Mouse (Mus musculus): ENCODE data around the gene Insl5. TPM values are rescaled to one million over a fixed set of nuclear protein-coding genes. Genes with fewer than 3 reads are reported as not detected.

Insl5 gene
- total and polyA plus RNA-seq, 2 experiments from 2014 or later, result 0.54 TPM; not detected in 1

DNA sequence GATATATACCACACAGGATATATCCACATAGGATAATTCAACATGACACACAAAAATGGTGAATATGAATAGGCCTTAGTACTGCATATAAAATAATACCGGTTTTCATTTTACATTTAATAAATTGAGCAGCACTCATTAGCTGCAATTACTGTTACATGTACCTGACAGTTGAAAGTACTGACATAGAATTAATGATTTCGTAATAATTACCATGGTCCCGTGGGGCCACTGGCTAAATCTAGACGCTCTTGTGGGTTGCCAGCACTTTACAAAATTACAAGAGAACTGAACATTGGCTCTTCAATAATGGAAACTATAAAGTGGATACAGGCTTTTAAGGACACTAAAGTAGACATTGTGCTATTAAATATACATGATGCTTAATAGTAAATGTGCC lies 22.0 kb downstream of the Insl5 start:
- Histone ChIP-seq H3K9me3 (ENCODE audit: low read length) (no peaks in the 10 kb centered on the region), H3K9ac (replicated peaks; ENCODE audit: low read length, poor library complexity, severe bottlenecking) (no peak overlapping the region), H3K27ac (ENCODE audit: low read depth, low read length) (no peak overlapping the region), H3K4me1 (ENCODE audit: insufficient read depth, low read length) (no peaks in the 10 kb centered on the region), H3K27me3 (ENCODE audit: insufficient read depth, low read length) (no peaks in the 10 kb centered on the region), H3K4me2 (ENCODE audit: low read depth, low read length, poor library complexity, severe bottlenecking) (no peak overlapping the region), H3K4me3 (ENCODE audit: low read depth, low read length) (no peak overlapping the region), H3K36me3 (ENCODE audit: insufficient read depth, low read length) (no peaks in the 10 kb centered on the region)
- 66% methylated on average over 4 of the region's 4 CpGs for WGBS
- no peak for ATAC-seq (ENCODE audit: low FRiP score)
- DNase-seq (ENCODE audit: low spot score), result no peak
- no peak for TF ChIP-seq CTCF (IDR thresholded peaks at IDR 0.05)

- no peaks in the 10 kb centered on the region for H3K9me3 ChIP-seq (ENCODE audit: low read length)
- no peak for TF ChIP-seq CTCF (IDR thresholded peaks at IDR 0.05)
- no peak overlapping the region for H3K9ac ChIP-seq (replicated peaks; ENCODE audit: low read length, poor library complexity, severe bottlenecking)
- no peak for ATAC-seq (ENCODE audit: low FRiP score)
- no peaks in the 10 kb centered on the region for H3K4me1 ChIP-seq (ENCODE audit: insufficient read depth, low read length)
- H3K27ac ChIP-seq (ENCODE audit: low read depth, low read length), result no peak overlapping the region
- WGBS, result 74% methylated on average over 3 of the region's 3 CpGs
- DNase-seq (ENCODE audit: low spot score), result no peak
- H3K4me3 ChIP-seq (ENCODE audit: low read depth, low read length), result no peak overlapping the region
- H3K4me2 ChIP-seq (ENCODE audit: low read depth, low read length, poor library complexity, severe bottlenecking), result no peak overlapping the region
- no peaks in the 10 kb centered on the region for H3K36me3 ChIP-seq (ENCODE audit: insufficient read depth, low read length)
- no peaks in the 10 kb centered on the region for H3K27me3 ChIP-seq (ENCODE audit: insufficient read depth, low read length)
These were observed 35.0 kb downstream of the Insl5 start for GRCm38 (mm10) chr4:102991685-102992084.

DNA sequence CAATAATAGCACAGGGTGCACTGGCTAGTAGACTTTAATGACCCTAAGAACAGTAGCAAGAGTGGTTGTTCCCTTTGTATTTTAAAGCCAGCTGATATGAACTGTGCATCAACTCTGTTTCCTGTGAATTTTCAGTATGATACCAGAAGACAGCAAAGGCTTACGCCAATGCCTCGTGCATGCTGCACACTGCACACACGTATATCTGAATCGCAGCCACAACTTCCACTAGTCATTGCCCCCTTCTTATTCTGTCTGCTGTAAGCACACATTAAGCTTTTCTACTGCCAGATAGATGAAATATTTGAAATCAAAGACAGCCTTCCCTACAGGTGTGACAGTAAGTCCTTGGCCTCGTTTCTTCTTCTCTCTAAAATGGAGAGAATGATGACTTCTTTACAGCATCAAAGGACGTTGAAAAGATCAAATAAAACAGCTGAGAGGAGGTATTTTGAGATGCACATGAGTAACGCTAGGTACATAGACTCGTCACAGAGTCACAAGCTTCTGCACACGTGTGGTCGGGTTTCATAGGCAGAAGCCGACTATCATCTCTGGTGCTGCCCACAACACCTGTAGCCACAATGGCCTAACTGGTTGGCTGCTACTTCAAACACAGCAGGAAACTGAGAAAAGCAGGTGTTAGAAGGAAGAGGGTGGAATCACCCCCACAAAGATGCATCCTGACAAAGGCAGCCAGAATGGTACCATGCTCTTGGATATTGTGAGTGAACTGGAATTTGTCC lies 35.9 kb downstream of the Insl5 start:
- Histone ChIP-seq H3K36me3 (ENCODE audit: insufficient read depth, low read length) (no peaks in the 10 kb centered on the region), H3K27me3 (ENCODE audit: insufficient read depth, low read length) (no peaks in the 10 kb centered on the region), H3K4me3 (ENCODE audit: low read depth, low read length) (no peak overlapping the region), H3K9me3 (ENCODE audit: low read length) (no peaks in the 10 kb centered on the region), H3K4me2 (ENCODE audit: low read depth, low read length, poor library complexity, severe bottlenecking) (no peak overlapping the region), H3K9ac (replicated peaks; ENCODE audit: low read length, poor library complexity, severe bottlenecking) (no peak overlapping the region), H3K4me1 (ENCODE audit: insufficient read depth, low read length) (no peaks in the 10 kb centered on the region), H3K27ac (ENCODE audit: low read depth, low read length) (no peak overlapping the region)
- no peak for TF ChIP-seq CTCF (IDR thresholded peaks at IDR 0.05)
- ATAC-seq (ENCODE audit: low FRiP score) (no peak), DNase-seq (ENCODE audit: low spot score) (no peak)
- 78% methylated on average over 11 of the region's 11 CpGs for WGBS

GRCm38 (mm10) chr4:102990016-102990415 lies 36.6 kb downstream of the Insl5 start:
- Histone ChIP-seq H3K4me3 (ENCODE audit: low read depth, low read length) (no peak overlapping the region), H3K9ac (replicated peaks; ENCODE audit: low read length, poor library complexity, severe bottlenecking) (no peak overlapping the region), H3K4me2 (ENCODE audit: low read depth, low read length, poor library complexity, severe bottlenecking) (no peak overlapping the region), H3K36me3 (ENCODE audit: insufficient read depth, low read length) (no peaks in the 10 kb centered on the region), H3K27ac (ENCODE audit: low read depth, low read length) (no peak overlapping the region), H3K4me1 (ENCODE audit: insufficient read depth, low read length) (no peaks in the 10 kb centered on the region), H3K9me3 (ENCODE audit: low read length) (no peaks in the 10 kb centered on the region), H3K27me3 (ENCODE audit: insufficient read depth, low read length) (no peaks in the 10 kb centered on the region)
- ATAC-seq (ENCODE audit: low FRiP score), result no peak
- TF ChIP-seq CTCF (IDR thresholded peaks at IDR 0.05), result no peak
- 77% methylated on average over 4 of the region's 4 CpGs for WGBS
- no peak for DNase-seq (ENCODE audit: low spot score)

DNA sequence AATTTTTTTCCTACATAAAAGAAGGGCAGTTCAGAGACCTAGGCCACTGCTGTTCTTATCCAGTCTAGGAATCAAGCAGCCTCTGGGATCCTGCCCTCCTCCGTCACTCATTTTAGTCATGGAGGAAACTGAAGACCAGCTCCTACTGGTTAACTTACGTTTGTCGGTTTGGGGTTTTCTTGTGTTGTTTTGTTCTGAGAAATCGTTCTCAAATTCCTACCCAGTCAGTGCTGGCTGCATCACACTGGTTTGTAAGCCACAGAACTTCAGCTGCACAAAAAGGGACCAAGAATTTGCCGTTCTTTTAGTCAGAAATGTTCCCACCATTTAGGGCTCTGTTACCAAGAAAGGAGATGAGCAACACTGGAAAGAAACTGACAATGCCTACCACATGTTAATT lies 37.3 kb downstream of the Insl5 start:
- Histone ChIP-seq H3K4me1 (ENCODE audit: insufficient read depth, low read length) (no peaks in the 10 kb centered on the region), H3K4me3 (ENCODE audit: low read depth, low read length) (no peak overlapping the region), H3K4me2 (ENCODE audit: low read depth, low read length, poor library complexity, severe bottlenecking) (no peak overlapping the region), H3K27me3 (ENCODE audit: insufficient read depth, low read length) (no peaks in the 10 kb centered on the region), H3K9me3 (ENCODE audit: low read length) (no peaks in the 10 kb centered on the region), H3K27ac (ENCODE audit: low read depth, low read length) (no peak overlapping the region), H3K9ac (replicated peaks; ENCODE audit: low read length, poor library complexity, severe bottlenecking) (no peak overlapping the region), H3K36me3 (ENCODE audit: insufficient read depth, low read length) (no peaks in the 10 kb centered on the region)
- 79% methylated on average over 5 of the region's 5 CpGs for WGBS
- no peak for ATAC-seq (ENCODE audit: low FRiP score)
- no peak for DNase-seq (ENCODE audit: low spot score)
- TF ChIP-seq CTCF (IDR thresholded peaks at IDR 0.05), result no peak

DNA sequence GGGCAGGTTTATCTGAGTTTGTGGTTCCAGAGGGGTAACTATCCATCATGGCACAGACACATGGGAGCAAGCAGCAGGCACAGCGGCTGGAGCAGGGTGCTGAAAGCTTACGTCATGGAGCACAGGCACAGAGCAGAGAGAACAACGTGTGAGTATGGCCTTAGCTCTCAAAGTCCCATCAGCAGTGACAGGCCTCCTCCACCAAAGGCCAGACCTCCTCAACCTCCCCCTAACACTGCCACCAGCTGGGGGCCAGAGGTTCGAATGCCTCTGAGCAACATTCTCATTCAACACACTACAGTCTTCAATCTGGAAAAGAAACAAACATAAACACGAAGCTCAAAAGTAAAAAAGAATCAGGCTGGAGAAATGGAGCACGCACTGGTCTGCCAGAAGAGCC lies 38.1 kb downstream of the Insl5 start:
- Histone ChIP-seq H3K36me3 (ENCODE audit: insufficient read depth, low read length) (no peaks in the 10 kb centered on the region), H3K9me3 (ENCODE audit: low read length) (no peaks in the 10 kb centered on the region), H3K4me2 (ENCODE audit: low read depth, low read length, poor library complexity, severe bottlenecking) (no peak overlapping the region), H3K9ac (replicated peaks; ENCODE audit: low read length, poor library complexity, severe bottlenecking) (no peak overlapping the region), H3K27ac (ENCODE audit: low read depth, low read length) (no peak overlapping the region), H3K4me3 (ENCODE audit: low read depth, low read length) (no peak overlapping the region), H3K27me3 (ENCODE audit: insufficient read depth, low read length) (no peaks in the 10 kb centered on the region), H3K4me1 (ENCODE audit: insufficient read depth, low read length) (no peaks in the 10 kb centered on the region)
- DNase-seq (ENCODE audit: low spot score), result no peak
- WGBS, result 79% methylated on average over 6 of the region's 6 CpGs
- no peak for ATAC-seq (ENCODE audit: low FRiP score)
- TF ChIP-seq CTCF (IDR thresholded peaks at IDR 0.05), result no peak

All from midbrain, postnatal 0 days (tissue).